Mouse (Mus musculus) CH12.LX (cell line): ENCODE measurements around the gene Mns1. TPM values are rescaled to one million over a fixed set of nuclear protein-coding genes. Genes with fewer than 3 reads are reported as not detected.
A peak's percentile ranks its signal among the peaks of the same experiment; 100 is the strongest.

ENCODE experiments used
- DNase-seq: peaks from one replicate; pipeline ENCODE4 v3.0.0-alpha.2; 2013; ENCODE audit errors: extremely low read depth
- H3K27ac ChIP-seq: 2 replicates; pipeline ENCODE4 v1.5.1; 2012; ENCODE audit warnings: low read depth, mild to moderate bottlenecking, control low read depth, moderate library complexity; ENCODE audit not compliant: insufficient read depth
- H3K27me3 ChIP-seq: replicated peaks from 2 replicates; pipeline ENCODE3; 2012; ENCODE audit warnings: inconsistent platforms
- H3K36me3 ChIP-seq, 2 experiments: replicated peaks in 1 of 2; 2 replicates each; pipeline versions ENCODE3 to v1.6.1; 2012; ENCODE audit warnings: inconsistent platforms in 1 of 2, low read length in 1 of 2, mild to moderate bottlenecking in 1 of 2, mixed read lengths in 1 of 2, moderate library complexity in 1 of 2; ENCODE audit not compliant: control insufficient read depth in 1 of 2, insufficient read depth in 1 of 2
- H3K4me1 ChIP-seq, 2 experiments: 2 replicates each; pipeline ENCODE4 v1.6.1; 2012; ENCODE audit warnings: inconsistent platforms in 1 of 2, moderate library complexity in 1 of 2; ENCODE audit not compliant: insufficient read depth in 2 of 2, control insufficient read depth in 1 of 2
- H3K4me2 ChIP-seq: 2 replicates; pipeline ENCODE4 v1.6.1; 2012; ENCODE audit warnings: low read depth, mild to moderate bottlenecking, control low read depth; ENCODE audit not compliant: poor library complexity, insufficient read depth, severe bottlenecking
- H3K4me3 ChIP-seq, 3 experiments: fragments of 150-350 bp in 1 of 3; sonication (generic) in 1 of 3; replicated peaks in 1 of 3; 2 replicates each; pipeline versions ENCODE3 to v1.5.1; 2011 to 2012; ENCODE audit warnings: low read depth in 2 of 3, low read length in 2 of 3, mild to moderate bottlenecking in 2 of 3, moderate library complexity in 2 of 3, control low read depth in 1 of 3, improper control_type of control experiment in 1 of 3, inconsistent platforms in 1 of 3, mixed read lengths in 1 of 3; ENCODE audit not compliant: poor library complexity in 1 of 3
- H3K79me2 ChIP-seq: replicated peaks from 2 replicates; pipeline ENCODE4 v1.6.1; 2012; ENCODE audit warnings: mild to moderate bottlenecking, moderate library complexity; ENCODE audit not compliant: control insufficient read depth, poor library complexity, insufficient read depth, severe bottlenecking; ENCODE audit errors: extremely low read depth
- H3K9ac ChIP-seq: 2 replicates; pipeline ENCODE4 v1.6.1; 2012; ENCODE audit warnings: low read depth, mild to moderate bottlenecking, control low read depth, moderate library complexity; ENCODE audit not compliant: insufficient read depth
- H3K9me3 ChIP-seq: replicated peaks from 2 replicates; pipeline ENCODE3; 2012; ENCODE audit warnings: low read length, inconsistent platforms, mixed read lengths
- BHLHE40 ChIP-seq: IDR thresholded peaks from 2 replicates; pipeline ENCODE4 v1.6.1; 2011; ENCODE audit warnings: mild to moderate bottlenecking, low read depth, low read length, improper control_type of control experiment
- CHD1 ChIP-seq: IDR thresholded peaks from 2 replicates; pipeline ENCODE4 v1.6.1; 2012; ENCODE audit warnings: low read depth, low read length, improper control_type of control experiment, inconsistent platforms
- CHD2 ChIP-seq: IDR thresholded peaks from 2 replicates; pipeline ENCODE4 v1.6.1; 2011; ENCODE audit warnings: low read length, improper control_type of control experiment
- CTCF ChIP-seq, 2 experiments: IDR thresholded peaks in 1 of 2; conservative IDR thresholded peaks in 1 of 2; 2 replicates each; pipeline ENCODE4 v1.5.1; 2011 to 2012; ENCODE audit warnings: low read depth in 2 of 2, low read length in 2 of 2, improper control_type of control experiment in 1 of 2, inconsistent platforms in 1 of 2, mild to moderate bottlenecking in 1 of 2, moderate library complexity in 1 of 2
- EP300 ChIP-seq: IDR thresholded peaks from 2 replicates; pipeline ENCODE4 v1.6.1; 2011; ENCODE audit warnings: low read length, improper control_type of control experiment
- ETS1 ChIP-seq: conservative IDR thresholded peaks from 2 replicates; pipeline ENCODE4 v1.6.1; 2012; ENCODE audit warnings: low read depth, mild to moderate bottlenecking, inconsistent platforms, low read length, improper control_type of control experiment, moderate library complexity
- HCFC1 ChIP-seq: IDR thresholded peaks from 2 replicates; pipeline ENCODE4 v1.6.1; 2012; ENCODE audit warnings: low read depth, mild to moderate bottlenecking, inconsistent platforms, low read length, improper control_type of control experiment
- MAFK ChIP-seq: IDR thresholded peaks from 2 replicates; pipeline ENCODE4 v1.6.1; 2011; ENCODE audit warnings: low read length, improper control_type of control experiment; ENCODE audit not compliant: insufficient replicate concordance
- MAX ChIP-seq: IDR thresholded peaks from 2 replicates; pipeline ENCODE4 v1.6.1; 2011; ENCODE audit warnings: low read length, improper control_type of control experiment
- MEF2A ChIP-seq: IDR thresholded peaks from 2 replicates; pipeline ENCODE4 v1.6.1; 2014; ENCODE audit warnings: low read depth, mild to moderate bottlenecking, inconsistent platforms, low read length, improper control_type of control experiment, borderline replicate concordance
- MYC ChIP-seq: IDR thresholded peaks from 2 replicates; pipeline ENCODE4 v1.6.1; 2011; ENCODE audit warnings: low read depth, mild to moderate bottlenecking, improper control_type of control experiment, low read length
- NELFE ChIP-seq: IDR thresholded peaks from 2 replicates; pipeline ENCODE4 v1.6.1; 2011; ENCODE audit warnings: low read depth, low read length, improper control_type of control experiment
- RAD21 ChIP-seq: IDR thresholded peaks from 2 replicates; pipeline ENCODE4 v1.6.1; 2011; ENCODE audit warnings: low read depth, mild to moderate bottlenecking, low read length, improper control_type of control experiment, moderate library complexity
- SIN3A ChIP-seq: IDR thresholded peaks from 2 replicates; pipeline ENCODE4 v1.6.1; 2012; ENCODE audit warnings: low read length, improper control_type of control experiment, inconsistent platforms
- UBTF ChIP-seq: IDR thresholded peaks from 2 replicates; pipeline ENCODE4 v1.6.1; 2012; ENCODE audit warnings: low read depth, mild to moderate bottlenecking, inconsistent platforms, low read length, improper control_type of control experiment, moderate library complexity
- ZC3H11A ChIP-seq: IDR thresholded peaks from 2 replicates; pipeline ENCODE4 v1.6.1; 2012; ENCODE audit warnings: low read depth, mild to moderate bottlenecking, inconsistent platforms, low read length, improper control_type of control experiment
- ZNF384 ChIP-seq: IDR thresholded peaks from 2 replicates; pipeline ENCODE4 v1.6.1; 2012; ENCODE audit warnings: low read depth, low read length, improper control_type of control experiment, inconsistent platforms
- dilution Hi-C: fragments of 300-500 bp; cut with MboI; formaldehyde crosslinking; loops from 2 replicates; pipeline ENCODE4 v1.14.3; 2020; ENCODE audit warnings: low sequenced_read_pairs; ENCODE audit not compliant: extremely low pct_unique_long_range_greater_than_20kb, extremely low pct_ligation_motif_present
- in situ Hi-C: fragments of 300-500 bp; cut with MboI; formaldehyde crosslinking; loops from 3 replicates; pipeline ENCODE4 v1.14.3; 2019; ENCODE audit warnings: low sequenced_read_pairs, low pct_ligation_motif_present, low pct_unique_long_range_greater_than_20kb, mixed read lengths
- polyA plus RNA-seq: library from polyadenylated mRNA; unstranded; fragments of >175 nt; gene quantifications from 2 replicates; pipeline ENCODE4 v1.2.1, GENCODE M21; 2012; ENCODE audit warnings: low read depth; ENCODE audit not compliant: insufficient read length
- total RNA-seq, 2 experiments: library from RNA; depleted of rRNA; stranded (reverse); fragments of 300-350 nt in 1 of 2; fragments of >200 nt in 1 of 2; gene quantifications; 2 replicates each; pipeline ENCODE4 v1.2.3; 2012 to 2014

Gene Mns1
- total and polyA plus RNA-seq, 3 experiments = 16.7 to 66.0 (median 19.4) TPM

DNA sequence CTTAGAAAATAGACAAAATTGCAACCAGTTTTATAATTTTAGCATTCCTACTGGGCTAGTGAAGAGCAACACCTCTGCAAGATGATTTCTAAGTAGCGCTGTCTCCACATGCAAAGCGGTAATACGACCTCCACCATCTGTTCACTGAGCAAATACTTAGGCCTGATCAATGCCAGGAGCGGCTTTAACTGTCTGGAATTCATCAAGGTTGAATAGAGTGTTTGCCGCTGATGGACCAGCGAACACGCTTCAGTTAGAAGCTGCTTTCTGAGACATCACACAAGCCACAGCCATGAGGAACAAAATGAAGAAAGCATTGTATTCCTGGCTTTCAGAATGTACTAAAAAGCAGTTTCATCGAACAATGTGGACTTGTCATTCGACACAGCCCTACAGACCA, 2.9 kb upstream of the Mns1 start:
- Histone ChIP-seq H3K36me3 (no peaks in the 10 kb centered on the region), H3K27ac (no peak overlapping the region), H3K27me3 (no peaks in the 10 kb centered on the region), H3K4me1 (peaks cover 3 to 35% of the 10 kb centered on the region in 2 experiments; a peak in 3 of 4 replicates), H3K9ac (peak overlapping the region; percentile 52; the same call in 1 of the 2 replicates), H3K9me3 (no peaks in the 10 kb centered on the region), H3K4me2 (peak overlapping the region; percentile 95), H3K4me3 (no peak overlapping the region), H3K79me2 (peaks cover 8% of the 10 kb centered on the region)
- in situ Hi-C loops (no loop called here), dilution Hi-C loops (no loop called here)
- no peak for DNase-seq
- TF ChIP-seq HCFC1 (no peak), RAD21 (no peak), CHD2 (no peak), MEF2A (no peak), SIN3A (no peak), UBTF (no peak), BHLHE40 (no peak), MAFK (no peak)

DNA sequence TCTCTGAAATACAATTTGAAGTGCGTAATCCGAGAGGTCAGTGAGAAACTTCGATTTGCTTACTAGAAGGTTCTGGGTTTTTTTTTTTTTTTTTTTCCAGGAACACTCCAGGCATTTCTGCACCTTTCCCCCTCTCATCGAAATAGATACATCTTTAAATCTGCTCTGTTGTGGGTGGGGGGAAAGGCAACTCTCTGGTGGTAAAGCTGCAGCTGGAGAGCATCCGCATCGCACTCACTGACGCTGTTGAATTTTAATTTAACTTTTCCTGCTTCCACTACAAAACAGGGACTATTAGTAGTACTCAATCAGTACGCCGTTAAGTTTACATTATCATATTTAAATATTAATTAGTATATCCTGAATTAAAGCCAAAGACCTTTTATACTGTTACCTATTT, 938 bp downstream of the Mns1 start:
- Histone ChIP-seq H3K27ac (no peak overlapping the region), H3K4me1 (peaks cover 3 to 51% of the 10 kb centered on the region in 2 experiments; a peak in 3 of 4 replicates), H3K9me3 (no peaks in the 10 kb centered on the region), H3K9ac (peak overlapping the region; percentile 67), H3K4me2 (peak overlapping the region; percentile 98; the same call in 1 of the 2 replicates), H3K79me2 (peaks cover 23% of the 10 kb centered on the region), H3K27me3 (no peaks in the 10 kb centered on the region), H3K36me3 (peaks cover 3 to 27% of the 10 kb centered on the region in 2 experiments), H3K4me3 (peak overlapping the region; percentile 54 to 70 (median 70))
- DNase-seq = no peak
- TF ChIP-seq ZC3H11A (no peak), ETS1 (0 out of 2 replicates have a peak, but pooled peaks have one; percentile 3), MAX (peak; percentile 38; the same call in 1 of the 2 replicates), ZNF384 (peak; percentile 81), SIN3A (0 out of 2 replicates have a peak, but pooled peaks have one; percentile 32), CTCF (conservative IDR thresholded peaks at IDR 0.05 in 1 of 2, IDR thresholded peaks at IDR 0.05 in 1 of 2; ENCODE audit: low read depth in 2 of 2, low read length in 2 of 2) (no peak), MYC (0 out of 2 replicates have a peak, but pooled peaks have one; percentile 5), NELFE (no peak), CHD1 (peak; percentile 93), EP300 (peak; percentile 29; the same call in 1 of the 2 replicates)
- in situ Hi-C loops = no loop called here
- dilution Hi-C loops = no loop called here
